Mouse (Mus musculus): ENCODE results near the gene Fgfr2. TPM values are rescaled to one million over a fixed set of nuclear protein-coding genes. Genes with fewer than 3 reads are reported as not detected.

Gene Fgfr2
- polyA plus RNA-seq, 1 experiment from 2014 or later = not detected

- Histone ChIP-seq H3K4me3 (ENCODE audit: inconsistent target) (no peak overlapping the region), H3K27ac (no peak overlapping the region), H3K79me2 (ENCODE audit: inconsistent target) (peaks cover 100% of the 10 kb centered on the region), H3K36me3 (ENCODE audit: inconsistent target) (no peaks in the 10 kb centered on the region)
- WGBS (ENCODE audit: missing documents) = 96% methylated on average over 11 of the region's 13 CpGs
Observed at GRCm38 (mm10) chr7:133083936-133084614, 39.1 kb downstream of the Fgfr2 start.

GRCm38 (mm10) chr7:133078929-133079328 is 44.2 kb downstream of the Fgfr2 start:
- peaks cover 3% of the 10 kb centered on the region; the same call in 1 of the 2 replicates for H3K36me3 ChIP-seq (ENCODE audit: inconsistent target)
- peaks cover 98% of the 10 kb centered on the region for H3K79me2 ChIP-seq (ENCODE audit: inconsistent target)
- no peak overlapping the region for H3K4me3 ChIP-seq (ENCODE audit: inconsistent target)
- 75% methylated on average over 1 of the region's 1 CpGs for WGBS (ENCODE audit: missing documents)
- H3K27ac ChIP-seq = no peak overlapping the region

GRCm38 (mm10) chr7:133074462-133075133 is 48.6 kb downstream of the Fgfr2 start:
- H3K79me2 ChIP-seq (ENCODE audit: inconsistent target) = peaks cover 92% of the 10 kb centered on the region
- H3K27ac ChIP-seq = no peak overlapping the region
- no peak overlapping the region for H3K4me3 ChIP-seq (ENCODE audit: inconsistent target)
- H3K36me3 ChIP-seq (ENCODE audit: inconsistent target) = peaks cover 7% of the 10 kb centered on the region; the same call in 1 of the 2 replicates
- 88% methylated on average over 10 of the region's 10 CpGs for WGBS (ENCODE audit: missing documents)

- H3K27ac ChIP-seq = no peak overlapping the region
- no peak overlapping the region for H3K4me3 ChIP-seq (ENCODE audit: inconsistent target)
- peaks cover 7% of the 10 kb centered on the region; the same call in 1 of the 2 replicates for H3K36me3 ChIP-seq (ENCODE audit: inconsistent target)
- H3K79me2 ChIP-seq (ENCODE audit: inconsistent target) = peaks cover 92% of the 10 kb centered on the region
- 97% methylated on average over 9 of the region's 9 CpGs for WGBS (ENCODE audit: missing documents)
Observed at GRCm38 (mm10) chr7:133073147-133073651, 50.0 kb downstream of the Fgfr2 start.

GRCm38 (mm10) chr7:133072535-133072934 is 50.6 kb downstream of the Fgfr2 start:
- 95% methylated on average over 4 of the region's 4 CpGs for WGBS (ENCODE audit: missing documents)
- Histone ChIP-seq H3K4me3 (ENCODE audit: inconsistent target) (no peak overlapping the region), H3K36me3 (ENCODE audit: inconsistent target) (peaks cover 7% of the 10 kb centered on the region; the same call in 1 of the 2 replicates), H3K27ac (no peak overlapping the region), H3K79me2 (ENCODE audit: inconsistent target) (peaks cover 92% of the 10 kb centered on the region)

GRCm38 (mm10) chr7:133067321-133067841 is 55.8 kb downstream of the Fgfr2 start:
- H3K36me3 ChIP-seq (ENCODE audit: inconsistent target) = no peaks in the 10 kb centered on the region
- peaks cover 93% of the 10 kb centered on the region for H3K79me2 ChIP-seq (ENCODE audit: inconsistent target)
- no peak overlapping the region for H3K27ac ChIP-seq
- 97% methylated on average over 7 of the region's 7 CpGs for WGBS (ENCODE audit: missing documents)
- H3K4me3 ChIP-seq (ENCODE audit: inconsistent target) = no peak overlapping the region

- Histone ChIP-seq H3K79me2 (ENCODE audit: inconsistent target) (peaks cover 93% of the 10 kb centered on the region), H3K27ac (no peak overlapping the region), H3K36me3 (ENCODE audit: inconsistent target) (no peaks in the 10 kb centered on the region), H3K4me3 (ENCODE audit: inconsistent target) (no peak overlapping the region)
- WGBS (ENCODE audit: missing documents) = 93% methylated on average over 6 of the region's 6 CpGs
Observed at GRCm38 (mm10) chr7:133066776-133067175, 56.4 kb downstream of the Fgfr2 start.

- H3K36me3 ChIP-seq (ENCODE audit: inconsistent target) = no peaks in the 10 kb centered on the region
- no peak overlapping the region for H3K27ac ChIP-seq
- peaks cover 100% of the 10 kb centered on the region for H3K79me2 ChIP-seq (ENCODE audit: inconsistent target)
- 85% methylated on average over 3 of the region's 3 CpGs for WGBS (ENCODE audit: missing documents)
- no peak overlapping the region for H3K4me3 ChIP-seq (ENCODE audit: inconsistent target)
Observed at GRCm38 (mm10) chr7:133062055-133062454, 61.1 kb downstream of the Fgfr2 start.

GRCm38 (mm10) chr7:133060170-133060569 is 63.0 kb downstream of the Fgfr2 start:
- peaks cover 100% of the 10 kb centered on the region for H3K79me2 ChIP-seq (ENCODE audit: inconsistent target)
- no peak overlapping the region for H3K27ac ChIP-seq
- WGBS (ENCODE audit: missing documents) = 96% methylated on average over 6 of the region's 6 CpGs
- no peaks in the 10 kb centered on the region for H3K36me3 ChIP-seq (ENCODE audit: inconsistent target)
- H3K4me3 ChIP-seq (ENCODE audit: inconsistent target) = no peak overlapping the region

GRCm38 (mm10) chr7:133059517-133060104 is 63.5 kb downstream of the Fgfr2 start:
- Histone ChIP-seq H3K36me3 (ENCODE audit: inconsistent target) (no peaks in the 10 kb centered on the region), H3K27ac (no peak overlapping the region), H3K79me2 (ENCODE audit: inconsistent target) (peaks cover 100% of the 10 kb centered on the region), H3K4me3 (ENCODE audit: inconsistent target) (no peak overlapping the region)
- WGBS (ENCODE audit: missing documents) = 87% methylated on average over 9 of the region's 9 CpGs

- Histone ChIP-seq H3K4me3 (ENCODE audit: inconsistent target) (no peak overlapping the region), H3K79me2 (ENCODE audit: inconsistent target) (peaks cover 100% of the 10 kb centered on the region), H3K27ac (no peak overlapping the region), H3K36me3 (ENCODE audit: inconsistent target) (no peaks in the 10 kb centered on the region)
- 87% methylated on average over 6 of the region's 6 CpGs for WGBS (ENCODE audit: missing documents)
Observed at GRCm38 (mm10) chr7:133059150-133059509, 64.0 kb downstream of the Fgfr2 start.

GRCm38 (mm10) chr7:133058496-133059149 is 64.5 kb downstream of the Fgfr2 start:
- WGBS (ENCODE audit: missing documents) = 90% methylated on average over 12 of the region's 12 CpGs
- H3K4me3 ChIP-seq (ENCODE audit: inconsistent target) = no peak overlapping the region
- no peaks in the 10 kb centered on the region for H3K36me3 ChIP-seq (ENCODE audit: inconsistent target)
- H3K27ac ChIP-seq = 0 out of 2 replicates have a peak overlapping the region, but pooled peaks have one; percentile 7
- H3K79me2 ChIP-seq (ENCODE audit: inconsistent target) = peaks cover 100% of the 10 kb centered on the region

GRCm38 (mm10) chr7:133056924-133057323 is 66.2 kb downstream of the Fgfr2 start:
- WGBS (ENCODE audit: missing documents) = 95% methylated on average over 8 of the region's 8 CpGs
- peaks cover 89% of the 10 kb centered on the region for H3K79me2 ChIP-seq (ENCODE audit: inconsistent target)
- H3K4me3 ChIP-seq (ENCODE audit: inconsistent target) = no peak overlapping the region
- H3K36me3 ChIP-seq (ENCODE audit: inconsistent target) = no peaks in the 10 kb centered on the region
- no peak overlapping the region for H3K27ac ChIP-seq

GRCm38 (mm10) chr7:133054486-133054885 is 68.7 kb downstream of the Fgfr2 start:
- no peaks in the 10 kb centered on the region for H3K36me3 ChIP-seq (ENCODE audit: inconsistent target)
- H3K27ac ChIP-seq = no peak overlapping the region
- no peak overlapping the region for H3K4me3 ChIP-seq (ENCODE audit: inconsistent target)
- 90% methylated on average over 5 of the region's 5 CpGs for WGBS (ENCODE audit: missing documents)
- H3K79me2 ChIP-seq (ENCODE audit: inconsistent target) = peaks cover 89% of the 10 kb centered on the region

Data from macrophage (primary cell).